Mouse (Mus musculus) G1E-ER4 (cell line): Measurements from ENCODE around the gene Fundc1. TPM values are rescaled to one million over a fixed set of nuclear protein-coding genes. Genes with fewer than 3 reads are reported as not detected.

Experiments
- GATA1 ChIP-seq: IDR thresholded peaks from one replicate; pipeline ENCODE4 v1.8.0; 2012; ENCODE audit warnings: low read length, inconsistent platforms
- polyA plus RNA-seq: library from polyadenylated mRNA; stranded (reverse); fragments of >175 nt; gene quantifications from 2 replicates; pipeline ENCODE4 v1.2.3, GENCODE M21; 2012

Fundc1 gene
- 5.8 and 11.2 TPM in 2 replicates for polyA plus RNA-seq

- TF ChIP-seq GATA1, result no peak
Measured at GRCm38 (mm10) chrX:17571621-17572459, at the start of gene Fundc1. Gene Fundc1 (minus strand): TSS chrX:17572325.

GRCm38 (mm10) chrX:17611253-17611652, 39.1 kb upstream of the Fundc1 start:
- TF ChIP-seq GATA1, result no peak

GRCm38 (mm10) chrX:17608763-17609162, 36.6 kb upstream of the Fundc1 start:
- TF ChIP-seq GATA1, result no peak

- no peak for TF ChIP-seq GATA1
Measured at GRCm38 (mm10) chrX:17607668-17608067, 35.5 kb upstream of the Fundc1 start.

GRCm38 (mm10) chrX:17593331-17593730, 21.2 kb upstream of the Fundc1 start:
- TF ChIP-seq GATA1, result no peak

GRCm38 (mm10) chrX:17590745-17591144, 18.6 kb upstream of the Fundc1 start:
- no peak for TF ChIP-seq GATA1

- TF ChIP-seq GATA1, result no peak
Measured at GRCm38 (mm10) chrX:17571271-17571620, 879 bp downstream of the Fundc1 start.

- TF ChIP-seq GATA1, result no peak
Measured at GRCm38 (mm10) chrX:17568670-17569069, 3.5 kb downstream of the Fundc1 start.

- TF ChIP-seq GATA1, result no peak
Measured at GRCm38 (mm10) chrX:17565743-17566142, 6.4 kb downstream of the Fundc1 start.

GRCm38 (mm10) chrX:17564732-17565131, 7.4 kb downstream of the Fundc1 start:
- TF ChIP-seq GATA1, result no peak

GRCm38 (mm10) chrX:17558746-17559145, 13.4 kb downstream of the Fundc1 start:
- no peak for TF ChIP-seq GATA1

GRCm38 (mm10) chrX:17554488-17554887, 17.6 kb downstream of the Fundc1 start:
- no peak for TF ChIP-seq GATA1

- no peak for TF ChIP-seq GATA1
Measured at GRCm38 (mm10) chrX:17547143-17547806, 24.9 kb downstream of the Fundc1 start.

GRCm38 (mm10) chrX:17544860-17545492, 27.1 kb downstream of the Fundc1 start:
- no peak for TF ChIP-seq GATA1

GRCm38 (mm10) chrX:17537701-17538100, 34.4 kb downstream of the Fundc1 start:
- TF ChIP-seq GATA1, result no peak

GRCm38 (mm10) chrX:17527008-17527407, 45.1 kb downstream of the Fundc1 start:
- TF ChIP-seq GATA1, result no peak
